Mouse (Mus musculus) adrenal gland, adult 18-20 months (tissue): ENCODE data around the gene Slc39a1. TPM values are rescaled to one million over a fixed set of nuclear protein-coding genes. Genes with fewer than 3 reads are reported as not detected.

Source experiments
- DNase-seq, 2 experiments: peaks; one replicate each; pipeline ENCODE4 v3.0.0; 2021 to 2022; ENCODE audit warnings: low spot score in 2 of 2
- long read RNA-seq, 2 experiments: library from polyadenylated mRNA; stranded (forward); transcript quantifications; one replicate each; pipeline ENCODE4 v2.0.0; 2021
- total RNA-seq, 2 experiments: library from RNA; stranded (reverse); gene quantifications; 1 replicate in 1 of 2; 2 replicates in 1 of 2; pipeline ENCODE4 v1.2.3; 2021

Gene Slc39a1
- total RNA-seq = 100 to 1,000 TPM; 115 to 116 TPM
- long read RNA-seq, experiment 1, transcript Slc39a1-201 (4 exons, 2,364 nt) = major isoform, 37 of 39 reads
- long read RNA-seq, experiment 1, partial matches to known transcripts = 1 of 39 reads
- long read RNA-seq, experiment 1, other reads (novel, unspliced or antisense) = 1 of 39 reads
- long read RNA-seq, experiment 2, transcript Slc39a1-201 (4 exons, 2,364 nt) = major isoform, 42 of 56 reads
- long read RNA-seq, experiment 2, partial matches to known transcripts = 14 of 56 reads
- long read RNA-seq, experiment 2, other reads (novel, unspliced or antisense) = 0 of 56 reads

DNA sequence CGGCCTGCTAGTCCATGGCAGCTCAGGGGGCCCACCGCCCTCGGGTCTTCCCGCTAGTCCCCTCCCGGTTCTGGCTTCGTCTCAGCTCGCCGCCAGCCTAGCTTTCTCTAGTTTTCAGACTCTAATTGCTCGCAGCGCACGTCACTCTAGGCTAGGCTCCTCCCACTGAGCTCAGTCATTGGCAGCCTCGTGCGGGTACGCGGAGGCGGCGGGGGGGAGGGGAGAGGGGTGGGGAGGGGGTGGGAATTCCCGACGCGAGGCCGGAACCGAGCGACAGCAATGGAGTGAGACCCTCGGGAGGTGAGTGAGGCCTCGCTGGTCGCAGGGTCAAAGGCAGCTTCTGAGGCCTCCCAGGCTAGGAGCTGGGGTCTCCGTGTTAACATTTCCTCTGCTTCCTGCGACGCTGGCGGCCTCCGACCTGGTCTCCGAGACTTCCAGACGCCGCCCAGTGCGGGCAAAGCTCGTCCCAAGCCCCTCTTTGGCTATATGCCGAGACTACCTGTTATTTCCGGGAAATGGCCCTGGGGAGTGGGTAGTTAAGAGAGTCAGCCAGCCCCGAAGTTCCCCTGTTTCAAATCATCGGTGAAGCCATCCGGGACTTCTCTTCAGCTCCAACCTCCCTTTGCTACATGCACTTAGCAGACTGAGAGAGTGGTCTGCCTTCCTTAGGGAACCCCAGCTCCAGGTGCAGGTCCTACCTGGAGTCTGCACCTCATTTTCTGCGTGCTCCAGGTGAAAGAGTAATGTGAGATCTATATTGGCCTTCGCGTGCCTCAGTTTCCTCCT, at the start of gene Slc39a1:
Gene Slc39a1 (plus strand): TSS at position 213 of the 786 bp plus-strand sequence.
- peak; percentile 83 to 85 for DNase-seq

DNA sequence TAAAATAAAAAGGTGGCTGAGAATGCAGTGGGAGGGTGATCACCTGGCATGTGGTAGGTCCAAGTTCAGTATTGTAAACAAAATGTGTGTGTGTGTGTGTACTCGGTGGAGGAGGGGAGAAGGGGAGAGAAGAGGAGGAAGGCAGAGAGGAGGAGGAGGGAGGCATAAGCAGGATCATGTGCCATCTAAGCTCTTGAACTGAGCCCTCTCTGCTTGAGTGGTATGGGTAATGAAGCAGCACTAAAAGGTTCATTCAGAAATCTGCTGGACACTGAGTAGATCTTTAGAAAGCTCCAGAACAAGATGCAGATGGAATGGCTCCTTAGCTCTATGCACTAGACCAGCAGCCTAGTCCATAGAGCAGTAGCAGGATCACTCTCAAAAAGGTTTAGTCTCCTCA, 45.1 kb upstream of the Slc39a1 start:
- DNase-seq = no peak

DNA sequence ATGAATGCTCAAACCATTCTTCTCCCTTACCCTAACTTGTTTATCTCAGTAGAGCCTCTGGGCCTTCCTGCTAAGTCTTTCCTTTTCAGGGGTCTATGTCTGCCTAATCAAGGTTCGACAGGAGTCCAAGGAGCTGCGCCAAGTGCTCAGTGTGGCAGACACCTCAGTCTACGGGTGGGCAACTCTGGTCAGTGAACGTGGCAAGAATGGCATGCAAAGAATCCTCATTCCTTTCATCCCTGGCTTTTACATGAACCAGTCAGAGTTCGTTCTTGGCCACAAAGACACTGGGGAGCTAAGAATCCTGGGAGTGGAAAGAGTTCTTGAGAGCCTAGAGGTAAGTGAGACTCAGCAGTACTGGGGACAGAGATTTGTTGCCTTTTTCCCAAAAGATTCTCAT, 44.4 kb upstream of the Slc39a1 start:
- DNase-seq = no peak

DNA sequence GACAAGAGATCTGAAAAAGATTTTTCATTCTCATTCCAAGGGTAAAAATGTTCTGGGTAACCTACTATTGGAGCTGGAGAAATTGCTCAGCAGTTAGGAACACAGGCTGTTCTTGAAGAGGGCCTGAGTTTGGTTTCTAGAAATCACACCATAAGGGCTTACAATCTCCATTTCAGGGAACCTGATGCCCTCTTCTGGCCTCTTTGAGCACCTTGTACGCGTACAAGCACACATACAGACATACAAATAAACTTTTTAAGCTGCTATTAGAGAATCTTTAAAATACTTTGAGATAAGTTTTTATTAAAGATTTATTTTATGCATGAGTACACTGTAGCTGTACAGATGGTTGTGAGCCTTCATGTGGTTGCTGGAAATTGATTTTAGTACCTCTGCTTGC, 43.4 kb upstream of the Slc39a1 start:
- DNase-seq = no peak

DNA sequence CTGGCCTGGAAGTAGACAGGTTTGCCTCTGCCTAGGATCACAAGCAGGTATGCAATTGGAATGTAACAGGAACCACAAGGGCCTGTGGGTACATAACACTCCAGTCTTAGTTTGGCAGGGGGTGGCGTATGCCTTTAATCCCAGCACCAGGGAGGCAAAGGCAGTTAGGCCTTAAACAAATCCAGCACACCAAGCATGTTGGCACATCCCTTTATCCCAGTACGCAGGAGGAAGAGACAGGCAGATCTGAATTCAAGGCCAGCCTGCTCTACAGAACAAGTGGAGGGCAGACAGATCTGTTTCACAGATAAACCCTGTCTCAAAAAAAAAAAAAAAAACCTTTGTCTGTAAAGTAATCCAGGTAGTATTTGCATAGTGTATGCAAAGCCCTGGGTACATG, 39.3 kb upstream of the Slc39a1 start:
- no peak for DNase-seq

DNA sequence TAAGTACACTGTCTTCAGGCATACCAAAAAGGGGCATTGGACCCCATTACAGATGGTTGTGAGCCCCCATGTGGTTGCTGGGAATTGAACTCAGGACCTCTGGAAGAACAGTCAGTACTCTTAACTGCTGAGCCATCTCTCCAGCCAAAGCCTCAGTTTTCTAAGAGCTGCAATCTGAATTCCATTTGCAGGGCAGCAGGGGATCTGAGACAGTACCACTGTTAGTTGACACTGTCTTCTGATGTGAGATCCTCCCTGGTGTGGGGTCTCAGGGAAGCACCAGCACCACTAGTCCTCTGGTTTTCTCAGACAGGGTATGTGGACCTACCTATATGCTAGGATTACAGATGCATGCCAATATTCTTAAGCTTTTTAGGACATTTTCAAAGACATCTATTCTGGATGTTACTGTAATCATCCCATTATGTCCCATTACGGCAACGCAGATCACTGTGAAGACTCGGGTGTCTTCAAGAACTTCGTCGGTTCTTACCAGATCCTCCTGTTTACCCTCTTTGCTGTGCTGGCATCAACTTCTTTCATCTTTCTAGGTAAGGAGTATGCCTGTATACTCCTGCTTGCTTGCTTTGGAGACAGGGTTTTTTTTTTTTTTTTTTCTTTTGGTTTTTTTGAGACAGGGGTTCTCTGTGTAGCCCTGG, 37.9 kb upstream of the Slc39a1 start:
- no peak for DNase-seq

DNA sequence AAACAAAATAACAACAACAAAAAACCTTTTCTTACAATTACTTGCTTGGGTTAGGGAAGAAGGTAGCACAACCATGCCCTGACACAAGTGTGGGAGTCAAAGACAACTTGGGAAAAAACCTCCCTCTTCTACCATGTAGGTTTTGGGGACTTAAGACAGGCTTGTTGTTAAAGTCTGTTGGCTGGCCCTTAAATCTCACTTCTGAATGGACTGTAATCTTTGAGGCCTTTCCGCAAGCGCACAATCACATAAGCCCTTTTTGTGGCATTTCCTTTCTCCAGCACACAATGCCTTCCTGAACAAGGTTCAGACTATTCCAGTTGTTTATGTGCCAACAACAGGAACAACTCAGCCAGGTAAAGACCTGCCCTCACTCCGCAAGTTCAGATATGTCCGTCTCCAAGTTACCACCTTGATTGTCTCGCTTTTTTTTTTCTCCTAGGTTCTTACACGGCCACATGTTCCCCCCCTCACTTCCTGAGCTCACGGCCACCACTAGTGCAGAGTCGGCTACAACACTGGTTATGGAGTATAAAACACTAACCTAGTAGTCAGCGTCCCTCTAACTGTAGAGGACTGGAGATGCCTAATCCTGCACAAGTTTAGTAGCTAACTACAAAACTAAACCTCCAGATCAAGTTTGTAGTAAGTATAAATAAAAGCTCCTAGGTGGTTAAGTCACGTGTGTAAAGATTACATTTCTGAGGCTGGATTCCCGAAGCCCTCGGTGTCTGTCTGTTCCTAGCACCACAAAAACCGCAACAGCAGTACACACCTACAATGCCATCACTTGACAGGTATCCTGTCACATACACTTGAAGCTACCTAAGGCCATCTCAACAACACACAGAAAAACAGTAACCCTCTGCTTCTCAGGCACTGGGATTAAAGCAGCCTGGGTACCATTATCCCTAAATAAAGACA, 36.2 kb upstream of the Slc39a1 start:
- DNase-seq = no peak

DNA sequence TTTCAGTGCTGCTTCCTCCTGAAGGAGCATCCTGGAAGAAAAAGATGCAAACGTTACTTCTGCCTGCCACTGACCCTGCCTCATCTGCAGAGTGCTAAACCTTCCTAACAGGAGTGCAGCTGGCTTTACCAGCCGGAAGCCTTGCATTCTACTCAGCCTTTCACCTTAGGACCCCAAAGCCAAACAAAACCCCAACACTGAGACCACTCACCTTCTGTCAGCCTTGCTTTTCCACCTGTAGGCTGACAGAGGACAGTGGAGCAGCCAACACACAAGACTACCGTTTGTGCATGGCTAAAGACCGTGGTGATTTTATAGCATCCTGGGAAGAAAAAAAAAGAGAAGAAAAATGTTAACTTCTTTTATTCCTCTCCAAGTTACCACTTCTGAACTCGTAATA, 35.2 kb upstream of the Slc39a1 start:
- DNase-seq = no peak

DNA sequence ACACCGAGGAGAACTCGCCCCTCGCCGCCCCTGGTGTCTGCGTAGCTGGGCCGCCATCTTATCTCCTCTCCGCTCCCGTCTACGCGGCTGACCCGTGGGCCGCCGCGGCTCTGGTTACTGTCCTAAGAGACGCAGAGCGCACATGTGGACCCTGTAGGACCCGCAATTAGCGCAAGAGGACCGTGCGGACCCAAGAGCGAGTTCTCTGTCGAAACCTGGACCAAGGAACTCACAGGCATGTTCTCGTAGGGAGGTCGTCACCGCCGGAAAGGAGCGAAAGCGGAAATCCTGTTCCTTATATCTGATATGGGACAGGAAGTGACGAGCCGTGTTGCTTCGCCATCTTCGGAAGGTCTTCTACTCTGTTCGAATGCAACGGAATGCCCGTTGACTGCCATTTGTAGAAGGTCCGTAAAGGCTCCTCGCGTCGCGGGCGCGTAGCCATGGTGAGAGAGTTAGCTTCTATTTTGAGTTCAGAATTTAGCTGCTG, 34.5 kb upstream of the Slc39a1 start, which contains the start of the genes Rps27 and Rab13:
Gene Rps27 (minus strand): TSS at position 275 of the 490 bp plus-strand sequence.
Gene Rab13 (plus strand): TSS at position 319 of the 490 bp plus-strand sequence.
- DNase-seq = peak; percentile 83 to 89

DNA sequence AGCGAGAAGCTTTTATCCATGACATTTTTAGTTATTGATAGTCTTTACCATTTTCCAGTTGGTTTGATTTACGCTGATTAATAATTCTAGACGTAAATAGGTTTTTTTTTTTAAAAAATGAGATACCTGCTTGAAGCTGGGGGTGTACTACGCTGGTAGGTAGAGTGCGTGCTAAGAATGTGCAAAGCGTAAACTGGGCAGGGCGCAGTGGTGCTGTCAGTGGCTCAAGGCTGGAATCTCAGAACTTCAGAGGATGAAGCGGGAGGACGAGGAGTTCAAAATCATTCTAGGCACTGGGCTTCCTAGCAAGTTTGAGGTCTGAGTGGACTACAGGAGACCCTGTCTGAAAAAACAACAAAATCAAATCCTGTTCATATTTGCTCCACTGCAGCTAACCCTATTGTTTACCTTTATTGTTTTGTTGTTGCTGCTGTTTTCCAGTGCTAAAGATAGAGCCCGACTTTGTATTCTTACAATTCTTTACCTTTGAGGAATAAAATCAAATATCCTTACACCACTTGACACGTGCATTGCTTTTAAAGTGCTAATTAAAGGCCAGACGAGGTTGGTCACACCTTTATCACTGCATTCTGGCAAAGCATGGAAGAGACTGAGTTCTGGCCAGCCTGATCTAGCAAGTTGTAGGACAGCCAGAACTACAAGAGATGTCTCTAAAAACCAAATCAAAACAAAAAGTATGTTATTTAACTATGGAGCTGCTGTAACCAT, 33.9 kb upstream of the Slc39a1 start:
- no peak for DNase-seq

DNA sequence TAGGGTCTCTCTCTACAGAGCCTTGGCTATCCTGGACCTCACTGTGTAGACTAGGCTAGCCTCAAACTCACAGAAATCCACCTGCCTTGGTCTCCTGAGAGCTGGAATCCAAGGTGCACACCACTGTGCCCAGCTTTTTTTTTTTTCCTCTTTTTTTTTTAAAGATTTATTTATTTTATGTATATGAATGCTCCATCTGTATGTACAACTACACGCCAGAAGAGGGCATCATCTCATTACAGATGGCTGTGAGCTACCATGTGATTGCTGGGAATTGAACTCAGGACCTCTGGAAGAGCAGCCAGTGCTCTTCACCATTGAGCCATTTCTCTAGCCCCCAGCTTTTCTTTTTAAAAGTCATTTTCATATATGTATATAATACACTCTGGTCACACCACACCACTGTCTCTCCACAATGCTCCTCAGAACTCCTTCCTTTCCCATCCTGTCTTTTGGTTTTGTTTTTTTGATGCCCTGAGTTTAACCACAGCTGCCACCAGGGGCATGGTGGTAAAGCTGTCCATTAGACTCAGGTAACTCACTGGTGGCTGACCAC, 32.1 kb upstream of the Slc39a1 start:
- DNase-seq = no peak

DNA sequence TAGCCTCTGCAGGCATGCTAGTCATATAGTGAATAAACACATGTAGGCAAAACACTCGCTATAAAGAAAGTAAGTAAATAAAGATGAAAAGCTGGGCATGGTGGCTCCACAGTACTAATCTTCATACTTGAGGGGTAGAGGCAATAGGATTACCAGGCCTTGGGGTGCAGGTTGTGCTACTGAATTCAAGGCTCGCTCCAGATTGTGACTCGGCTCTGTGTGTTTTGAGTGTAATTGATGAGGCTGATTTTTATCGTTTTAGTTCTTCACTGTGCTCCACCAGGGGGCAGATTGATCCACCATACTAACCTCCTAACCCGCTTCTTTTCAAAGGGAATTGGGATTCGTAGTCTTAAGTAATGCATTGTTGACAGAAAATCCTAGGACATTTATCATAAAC, 27.9 kb upstream of the Slc39a1 start:
- DNase-seq = peak; percentile 39 to 49

DNA sequence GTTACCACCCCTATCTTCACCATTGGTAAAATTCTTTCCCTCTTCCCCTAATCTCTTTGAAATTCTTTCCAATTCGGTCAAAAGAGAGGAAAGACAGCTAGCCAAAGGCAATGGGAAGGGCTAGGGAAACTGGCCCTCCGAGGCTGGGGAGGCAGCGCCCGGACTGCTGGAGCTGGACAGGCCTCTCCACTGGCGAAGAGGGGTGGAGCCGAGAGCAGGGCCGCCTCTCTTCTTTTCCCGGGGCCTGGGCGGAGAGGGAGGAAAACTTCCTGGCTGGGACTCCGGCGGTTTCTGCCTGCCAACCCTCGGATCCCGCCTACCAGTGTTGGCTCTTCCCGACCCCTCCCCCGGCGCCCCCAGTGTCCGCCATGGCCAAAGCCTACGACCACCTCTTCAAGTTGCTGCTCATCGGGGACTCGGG, 27.4 kb upstream of the Slc39a1 start:
- DNase-seq = peak; percentile 78 to 81

DNA sequence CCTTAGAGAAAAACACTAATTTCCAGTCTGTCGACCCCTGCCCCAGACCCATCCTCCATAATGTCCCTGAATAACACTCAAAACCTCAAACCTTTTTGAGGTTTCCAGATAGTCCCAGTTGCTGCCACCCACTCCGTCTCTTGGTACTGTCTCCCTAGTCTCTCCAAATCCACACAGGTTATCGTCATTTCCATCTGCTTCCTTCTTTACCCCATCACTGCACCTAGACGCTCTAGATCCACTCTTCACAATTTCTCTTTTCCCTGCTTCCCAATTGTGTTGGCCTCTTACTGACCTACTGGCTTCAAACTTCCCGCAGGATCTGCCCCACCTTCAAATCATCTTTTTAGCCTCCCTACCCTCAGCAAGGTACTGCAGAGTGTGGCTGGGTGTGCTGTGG, 26.8 kb upstream of the Slc39a1 start:
- no peak for DNase-seq

DNA sequence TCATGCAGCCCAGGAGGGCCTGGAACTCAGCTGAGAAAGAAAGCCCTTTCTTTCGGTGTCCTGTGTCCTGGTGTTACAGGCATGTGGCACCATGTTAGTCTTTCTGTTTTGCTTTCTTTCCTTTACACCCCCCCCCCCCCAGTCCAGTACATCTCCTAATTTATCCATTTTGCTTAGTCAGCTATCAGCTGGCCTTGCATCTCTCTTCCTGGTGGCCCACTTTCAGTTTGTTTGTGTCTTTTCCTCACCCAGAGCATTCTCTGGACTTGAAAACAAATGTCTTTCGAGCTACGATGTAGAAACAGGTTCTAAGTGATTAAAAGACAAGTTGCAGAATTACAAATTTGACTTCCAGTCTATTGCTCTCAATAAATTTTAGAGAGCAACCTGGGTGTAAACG, 25.5 kb upstream of the Slc39a1 start:
- DNase-seq = no peak

DNA sequence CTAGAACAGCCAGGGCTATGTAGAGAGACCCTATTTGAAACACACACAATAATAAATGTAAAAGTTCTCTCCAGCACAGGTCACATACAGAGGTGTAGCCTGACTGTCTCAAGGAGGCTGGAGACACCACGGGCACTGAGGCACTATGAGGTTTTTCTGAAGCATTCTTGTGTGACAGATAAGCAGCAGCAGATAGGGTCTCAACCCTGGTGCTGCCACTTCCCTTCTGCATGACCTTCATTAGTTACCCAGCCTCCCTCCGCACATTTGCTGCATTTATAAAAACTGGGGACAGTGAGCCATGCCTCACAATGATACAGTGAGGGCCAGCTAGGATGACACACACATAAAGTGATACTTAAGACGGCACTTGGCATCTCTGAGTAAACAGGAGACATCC, 25.0 kb upstream of the Slc39a1 start:
- DNase-seq = no peak

DNA sequence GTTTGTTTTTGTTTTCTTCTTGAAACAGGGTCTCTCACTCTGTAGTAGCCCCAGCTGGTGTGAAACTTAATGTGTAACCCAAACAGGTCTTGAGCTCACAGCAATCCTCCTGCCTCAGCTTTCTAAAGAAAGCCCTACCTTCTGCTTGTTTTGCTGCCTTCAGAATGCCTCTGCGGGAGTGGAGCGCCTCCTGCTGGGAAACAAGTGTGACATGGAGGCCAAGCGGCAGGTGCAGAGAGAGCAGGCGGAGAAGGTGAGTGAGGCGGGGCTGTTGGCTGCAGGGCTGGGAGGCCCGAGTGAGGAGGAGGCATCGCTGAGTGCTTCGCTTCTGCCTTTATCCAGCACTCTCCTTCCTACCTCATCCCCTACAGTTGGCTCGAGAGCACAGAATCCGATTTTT, 23.6 kb upstream of the Slc39a1 start:
- no peak for DNase-seq

DNA sequence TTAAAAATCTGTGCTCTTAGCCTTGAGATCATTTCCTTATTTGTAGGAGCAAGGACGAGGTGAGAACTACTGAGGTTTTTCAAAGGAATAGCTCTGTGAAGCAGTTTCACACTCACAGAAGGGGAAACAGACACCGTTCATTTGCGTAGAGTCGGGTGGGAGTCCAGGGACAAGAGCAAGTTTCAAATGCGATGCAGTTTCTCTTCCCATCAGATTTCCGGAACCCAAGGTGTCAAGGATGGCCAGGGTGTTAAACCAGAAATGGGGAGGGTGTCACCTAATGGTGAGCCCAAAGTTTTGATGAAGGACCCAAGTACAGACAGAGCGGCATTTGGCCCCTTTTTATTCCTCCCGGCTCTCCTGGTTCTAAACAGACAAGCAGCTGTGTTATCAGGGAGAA, 16.9 kb upstream of the Slc39a1 start:
- no peak for DNase-seq

DNA sequence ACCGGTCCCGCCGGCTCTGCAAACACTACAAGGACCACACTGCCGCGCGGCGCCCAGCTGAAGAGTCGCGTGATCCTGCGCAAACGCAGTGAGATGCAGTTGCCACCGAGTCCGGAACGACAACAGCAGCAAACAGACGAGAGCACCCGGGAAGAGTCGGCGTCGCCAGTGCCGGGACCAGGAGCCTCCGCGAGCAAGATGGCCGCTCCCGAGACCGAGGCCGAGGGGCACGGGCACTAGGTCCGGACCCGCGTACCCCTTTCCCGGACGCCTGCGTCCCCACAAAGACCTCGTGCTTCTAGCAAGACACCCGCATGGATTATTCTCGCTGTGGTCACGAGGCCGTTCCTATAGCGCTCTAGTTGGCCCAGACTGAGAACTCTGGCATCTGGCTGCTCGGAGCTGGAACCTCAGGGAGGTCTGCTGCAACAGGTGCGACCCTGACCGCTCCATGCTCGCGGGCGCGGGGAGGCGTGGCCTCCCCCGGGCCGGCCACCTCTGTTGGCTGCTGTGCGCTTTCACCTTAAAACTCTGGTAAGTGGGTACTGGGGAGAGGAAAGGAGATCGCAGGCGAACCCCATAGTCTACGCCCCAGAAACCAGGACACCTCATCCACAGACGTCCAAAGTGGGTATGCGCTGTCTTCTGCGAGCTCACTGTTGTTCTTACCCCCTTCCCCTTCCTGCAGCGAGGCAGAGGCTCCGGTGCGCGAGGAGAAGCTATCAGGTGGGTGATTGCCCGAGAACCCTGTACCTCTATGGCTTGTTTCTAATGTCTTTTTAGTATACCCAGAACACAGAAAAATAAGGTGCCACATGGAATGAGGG, 16.3 kb upstream of the Slc39a1 start, which contains the start of gene Jtb:
Gene Jtb (plus strand): TSS at position 91 of the 827 bp plus-strand sequence.
- peak; percentile 87 to 89 for DNase-seq
